Mouse (Mus musculus): ENCODE measurements around the gene Osbp.

The Osbp gene

GRCm38 (mm10) chr19:11987841-11988240 is 22.1 kb downstream of the Osbp start:
- no peak for DNase-seq (ENCODE audit: low spot score in 2 of 2)

GRCm38 (mm10) chr19:11989334-11989733 is 23.6 kb downstream of the Osbp start:
- no peak for DNase-seq (ENCODE audit: low spot score in 2 of 2)

GRCm38 (mm10) chr19:11992034-11992433 is 26.3 kb downstream of the Osbp start:
- no peak for DNase-seq (ENCODE audit: low spot score in 2 of 2)

GRCm38 (mm10) chr19:11992441-11993029 is 26.8 kb downstream of the Osbp start:
- DNase-seq (ENCODE audit: low spot score in 2 of 2) = no peak

- no peak for DNase-seq (ENCODE audit: low spot score in 2 of 2)
Measured at GRCm38 (mm10) chr19:11994703-11995431, 29.1 kb downstream of the Osbp start.

GRCm38 (mm10) chr19:11995722-11996448 is 30.1 kb downstream of the Osbp start:
- no peak for DNase-seq (ENCODE audit: low spot score in 2 of 2)

- no peak for DNase-seq (ENCODE audit: low spot score in 2 of 2)
Measured at GRCm38 (mm10) chr19:12001686-12002085, 35.9 kb downstream of the Osbp start.

- DNase-seq (ENCODE audit: low spot score in 2 of 2) = peak in 1 of 2 experiments; percentile 39
Measured at GRCm38 (mm10) chr19:12002125-12002524, 36.4 kb downstream of the Osbp start.

- no peak for DNase-seq (ENCODE audit: low spot score in 2 of 2)
Measured at GRCm38 (mm10) chr19:12002791-12003190, 37.0 kb downstream of the Osbp start.

GRCm38 (mm10) chr19:12003568-12003967 is 37.8 kb downstream of the Osbp start:
- no peak for DNase-seq (ENCODE audit: low spot score in 2 of 2)

- DNase-seq (ENCODE audit: low spot score in 2 of 2) = peak in 1 of 2 experiments; percentile 53
Measured at GRCm38 (mm10) chr19:12004216-12005008, 38.7 kb downstream of the Osbp start.

- peak; percentile 68 to 85 for DNase-seq (ENCODE audit: low spot score in 2 of 2)
Measured at GRCm38 (mm10) chr19:12005376-12006360, 39.9 kb downstream of the Osbp start.

- no peak for DNase-seq (ENCODE audit: low spot score in 2 of 2)
Measured at GRCm38 (mm10) chr19:12006361-12006947, 40.7 kb downstream of the Osbp start.

- DNase-seq (ENCODE audit: low spot score in 2 of 2) = no peak
Measured at GRCm38 (mm10) chr19:12007105-12007931, 41.6 kb downstream of the Osbp start.

GRCm38 (mm10) chr19:12008410-12009380 is 43.0 kb downstream of the Osbp start:
- no peak for DNase-seq (ENCODE audit: low spot score in 2 of 2)

- DNase-seq (ENCODE audit: low spot score in 2 of 2) = peak; percentile 71 to 85
Measured at GRCm38 (mm10) chr19:12009501-12010280, 44.0 kb downstream of the Osbp start.

GRCm38 (mm10) chr19:12010281-12010771 is 44.6 kb downstream of the Osbp start:
- DNase-seq (ENCODE audit: low spot score in 2 of 2) = peak in 1 of 2 experiments; percentile 39

Measured in right cerebral cortex, postnatal 36 days (tissue).